Mouse (Mus musculus): ENCODE data around the gene Chd2.

DNA sequence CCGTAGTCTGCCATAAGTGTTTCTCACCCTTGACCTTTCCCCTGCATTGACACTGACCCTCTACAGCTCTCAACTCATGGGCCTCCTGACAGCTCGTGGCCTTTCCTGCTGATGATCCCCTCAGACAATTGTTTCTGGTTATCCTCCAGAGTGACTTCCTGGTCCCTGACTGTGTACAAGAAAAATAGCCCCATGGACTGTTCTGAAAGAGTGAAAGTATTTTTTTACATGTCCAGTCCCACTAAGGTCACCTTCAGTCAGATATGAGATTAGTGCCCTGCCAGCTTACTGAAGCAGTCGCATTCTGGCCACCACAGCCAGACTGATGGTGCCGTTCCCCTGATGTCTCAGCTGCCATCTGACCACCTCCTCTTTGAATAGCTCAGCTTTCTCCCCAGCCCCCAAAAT is 26.1 kb upstream of the Chd2 start:
- TF ChIP-seq CTCF (IDR thresholded peaks at IDR 0.05; ENCODE audit: extremely low read depth, insufficient read depth, insufficient read length, insufficient replicate concordance) (no peak), POLR2A (IDR thresholded peaks at IDR 0.05; ENCODE audit: low read depth, low read length) (no peak)
